Mouse (Mus musculus) thymus, postnatal 0 days (tissue): ENCODE measurements at regions not wholly inside any gene's neighbourhood (a gene's known extent, or its start where the extent isn't known, plus 50 kb on each side); places are given as distances from the start of the nearest gene placed in this dataset.

Experiments used
- DNase-seq: peaks from one replicate; pipeline ENCODE4 v3.0.0-alpha.2; 2015; ENCODE audit warnings: low spot score

GRCm38 (mm10) chr16:68704569-68704968 lies 1083.9 kb upstream of the Cadm2 start:
- no peak for DNase-seq

- no peak for DNase-seq
Measured at GRCm38 (mm10) chr16:68666972-68667538, 1046.3 kb upstream of the Cadm2 start.

- DNase-seq, result no peak
Measured at GRCm38 (mm10) chr16:68658436-68658835, 1037.7 kb upstream of the Cadm2 start.

GRCm38 (mm10) chr16:68627976-68628375 lies 1007.3 kb upstream of the Cadm2 start:
- no peak for DNase-seq

GRCm38 (mm10) chr16:68614041-68614440 lies 993.3 kb upstream of the Cadm2 start:
- peak; percentile 2 for DNase-seq
